Mouse (Mus musculus): ENCODE measurements around the gene Eid2b. TPM values are rescaled to one million over a fixed set of nuclear protein-coding genes. Genes with fewer than 3 reads are reported as not detected.

Eid2b gene
- polyA plus RNA-seq (2014; fragmentation: Illumina TruSeq; extraction: RNeasy Lipid Tissue Mini Kit (QIAGEN cat#74804); ENCODE audit: low read depth, low replicate concordance) = 17.0 TPM

DNA sequence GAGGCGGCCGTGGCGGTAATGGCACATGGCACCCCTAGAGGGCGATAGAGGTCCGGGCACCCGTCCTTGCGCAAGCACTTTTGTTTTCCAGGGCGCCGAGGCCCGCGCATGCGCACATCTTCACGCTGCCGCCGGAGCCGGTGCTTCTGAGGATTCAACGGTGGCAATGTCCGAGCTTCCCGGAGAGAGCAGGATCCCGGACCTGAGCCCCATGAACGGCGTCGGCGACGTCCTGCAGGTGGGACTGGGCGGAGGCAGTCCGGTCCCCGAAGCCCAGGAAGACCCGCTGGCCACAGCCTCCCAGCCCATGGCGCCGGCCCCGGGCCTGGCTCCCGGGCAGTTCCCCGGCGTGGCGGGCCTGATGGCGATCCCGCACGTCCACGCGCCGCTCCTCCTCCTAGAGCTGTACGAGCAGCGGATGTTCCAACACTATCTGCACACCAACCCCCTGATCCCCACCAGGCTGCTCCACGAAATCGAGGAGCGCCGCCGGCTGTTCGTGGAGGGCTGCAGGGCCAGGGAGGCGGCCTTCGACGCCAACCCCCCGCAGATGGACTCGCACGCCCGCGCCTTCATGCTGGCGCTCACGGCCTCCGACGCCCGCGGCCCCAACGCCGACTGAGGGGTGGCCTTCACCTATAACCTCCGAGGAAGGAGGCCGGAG lies at the start of gene Eid2b:
Eid2b (plus strand) TSS at position 125 of the 664 bp plus-strand sequence.

DNA sequence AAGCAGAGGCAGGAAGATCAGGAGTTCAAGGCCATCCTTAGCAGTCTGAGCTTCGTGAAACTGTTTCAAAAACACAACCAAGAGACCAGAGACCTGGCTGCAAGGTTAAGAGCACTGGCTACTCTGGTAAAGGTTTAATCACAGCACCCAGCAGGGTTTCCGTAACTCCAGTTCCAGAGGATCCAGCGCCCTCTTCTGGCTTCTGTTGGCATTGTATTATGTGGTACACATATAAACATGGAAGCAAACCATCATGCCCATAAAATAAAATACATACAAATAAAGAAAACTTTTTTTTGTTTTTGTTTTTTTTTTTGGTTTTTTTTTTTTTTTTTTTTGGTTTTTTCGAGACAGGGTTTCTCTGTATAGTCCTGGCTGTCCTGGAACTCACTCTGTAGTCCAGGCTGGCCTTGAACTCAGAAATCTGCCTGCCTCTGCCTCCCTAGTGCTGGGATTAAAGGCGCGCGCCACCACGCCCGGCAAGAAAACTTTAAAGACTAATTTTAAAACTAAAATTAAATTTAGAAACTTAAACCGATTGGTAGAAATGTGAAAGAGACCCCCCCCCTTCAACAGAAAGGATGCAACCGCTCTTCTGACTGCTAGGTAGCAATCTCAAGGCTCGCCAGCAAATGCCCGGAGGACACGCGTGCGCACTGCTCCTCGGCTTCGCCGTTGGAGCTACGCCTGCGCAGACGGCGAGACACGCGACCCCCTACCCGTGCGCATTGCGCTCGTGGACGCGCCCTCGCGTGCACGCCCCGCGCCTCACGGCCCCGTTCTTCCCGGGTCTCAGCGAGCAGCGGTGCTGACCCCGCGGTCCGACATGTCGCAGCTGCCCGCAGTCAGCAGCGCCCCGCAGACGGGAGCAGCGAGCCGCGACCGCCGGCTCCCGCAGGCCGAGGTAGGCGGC lies 10.2 kb upstream of the Eid2b start, which contains the start of gene Eid2:
Eid2 (plus strand) TSS at position 753 of the 913 bp plus-strand sequence.

DNA sequence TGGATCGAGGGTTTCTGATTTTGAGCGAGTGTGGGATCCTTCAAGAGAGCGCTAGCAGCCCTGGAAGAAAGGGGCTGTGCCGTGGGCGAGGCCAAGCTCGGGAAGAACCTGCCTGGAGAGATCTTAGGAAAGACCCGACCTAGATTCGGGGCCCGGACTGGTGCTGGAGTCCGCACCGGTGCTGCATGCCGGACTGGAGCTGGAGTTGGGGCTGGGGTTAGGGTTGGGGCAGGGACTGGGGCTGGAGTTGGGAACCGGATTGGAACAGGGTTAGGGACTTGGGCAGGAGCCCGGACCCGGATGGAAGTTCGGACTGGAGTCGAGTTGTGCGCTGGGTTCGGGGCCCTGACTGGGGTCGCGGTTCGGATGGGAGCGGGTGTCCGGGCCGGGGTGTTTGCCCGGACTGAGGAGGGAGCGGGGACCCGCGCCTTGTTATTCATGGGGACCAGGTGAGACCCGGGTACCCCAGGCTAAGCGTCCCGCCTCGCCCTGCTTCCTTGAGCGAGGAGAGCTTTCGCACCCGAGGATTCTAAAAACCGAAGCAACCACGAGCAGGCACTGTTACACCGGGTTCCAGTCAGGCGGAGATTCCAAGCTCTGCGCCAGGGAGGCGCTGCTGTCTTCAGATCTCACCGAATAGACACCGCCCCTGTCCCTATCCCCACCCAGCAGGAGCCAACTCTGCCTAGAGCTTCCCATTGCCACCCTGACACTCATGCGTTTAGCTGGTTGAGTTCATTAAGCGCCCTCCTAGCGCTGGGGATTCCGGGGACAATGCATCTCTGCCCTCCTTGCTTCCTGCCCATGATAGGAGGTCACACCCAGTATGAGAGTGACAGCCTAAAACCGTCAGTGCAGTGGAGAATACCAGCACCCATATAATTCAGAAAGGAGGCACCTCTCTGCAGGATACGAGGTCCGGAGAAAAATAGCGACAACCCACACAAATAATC lies 13.4 kb downstream of the Eid2b start, which contains the start of gene Selenov:
Selenov (minus strand) TSS at position 549 of the 953 bp plus-strand sequence.

DNA sequence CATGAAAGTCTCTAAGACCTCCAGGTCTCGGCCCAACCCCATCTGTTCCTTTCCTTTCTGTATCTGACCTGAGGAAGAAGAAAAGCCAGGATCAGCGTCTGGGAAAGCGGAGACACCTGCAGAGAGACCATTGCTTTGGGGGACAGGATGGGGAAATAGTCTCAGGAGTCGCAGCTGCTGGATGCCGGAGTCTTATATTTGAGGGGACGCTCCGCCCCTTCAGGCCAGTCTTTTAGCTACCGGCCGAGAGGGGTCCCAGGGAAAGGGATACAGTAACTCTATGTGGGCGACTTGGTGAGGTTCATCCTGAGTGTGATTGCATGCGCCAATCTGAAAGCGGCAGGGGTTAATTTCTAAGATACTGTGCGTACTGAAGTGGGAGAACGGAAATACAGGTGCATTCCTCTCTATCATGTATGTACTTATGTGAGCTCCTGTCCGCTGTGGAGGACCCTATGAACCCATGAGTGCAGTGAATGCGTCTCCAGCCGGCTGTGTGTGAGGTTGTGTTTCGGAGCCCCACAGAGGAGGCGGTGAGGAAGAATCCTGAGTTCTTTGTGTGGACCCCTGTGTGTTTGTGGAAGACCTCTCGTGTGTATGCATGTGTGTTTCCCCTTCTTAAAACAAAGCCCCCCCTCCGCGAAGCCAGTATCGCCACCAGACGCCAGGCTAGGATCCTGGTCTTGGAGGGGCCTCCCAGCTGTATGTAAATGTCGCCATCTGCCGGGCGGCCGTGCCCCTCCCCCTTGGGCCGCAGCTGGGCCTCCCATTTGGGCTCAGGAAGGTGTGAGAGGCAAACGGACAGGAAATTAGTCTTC lies 24.3 kb downstream of the Eid2b start, which contains the start of gene Dll3:
Dll3 (minus strand) TSS at position 623 of the 818 bp plus-strand sequence.

DNA sequence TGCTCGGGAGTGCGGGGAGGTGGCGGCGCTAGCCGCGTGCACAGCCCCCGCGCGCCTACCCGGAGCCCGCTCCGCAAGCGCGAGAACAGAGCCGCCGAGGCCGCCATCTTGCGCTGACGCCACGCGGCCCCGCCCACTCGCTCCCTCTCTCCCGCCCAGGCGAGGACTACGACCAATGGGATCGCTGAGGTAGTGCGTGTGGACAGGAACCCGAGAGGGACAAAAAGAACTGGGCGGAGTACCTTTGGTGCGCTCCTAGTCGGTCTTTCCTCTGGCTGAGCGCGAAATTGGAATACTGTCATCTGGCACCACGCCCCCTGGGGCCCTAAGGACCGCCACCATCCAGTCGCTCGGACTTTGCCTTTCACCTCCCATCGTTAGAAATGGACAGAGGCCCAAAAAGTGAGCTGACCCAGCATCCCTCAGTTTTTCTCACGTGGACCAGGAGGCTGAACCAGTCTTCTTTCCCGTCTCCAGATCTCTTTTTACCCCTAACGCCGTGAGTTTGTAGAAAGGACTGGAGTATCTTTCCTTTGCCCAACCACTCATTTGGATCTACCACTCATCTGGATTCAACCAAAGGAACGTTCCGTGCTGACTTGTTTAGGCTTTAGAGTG lies 34.5 kb downstream of the Eid2b start, which contains the start of gene Timm50:
Timm50 (minus strand) TSS at position 147 of the 618 bp plus-strand sequence.

Other genes starting within 250 kb of the Eid2b start
- 41.3 TPM for gene Psmc4, start 227.6 kb upstream of the Eid2b start, polyA plus RNA-seq (2014; fragmentation: Illumina TruSeq; extraction: RNeasy Lipid Tissue Mini Kit (QIAGEN cat#74804); ENCODE audit: low read depth, low replicate concordance)
- gene Fcgbp, start 206.5 kb upstream of the Eid2b start, polyA plus RNA-seq (2014; fragmentation: Illumina TruSeq; extraction: RNeasy Lipid Tissue Mini Kit (QIAGEN cat#74804); ENCODE audit: low read depth, low replicate concordance) = not detected
- not detected for gene 9530053A07Rik, start 148.3 kb upstream of the Eid2b start, polyA plus RNA-seq (2014; fragmentation: Illumina TruSeq; extraction: RNeasy Lipid Tissue Mini Kit (QIAGEN cat#74804); ENCODE audit: low read depth, low replicate concordance)
- 12.5 TPM for gene Fbl, start 108.0 kb upstream of the Eid2b start, polyA plus RNA-seq (2014; fragmentation: Illumina TruSeq; extraction: RNeasy Lipid Tissue Mini Kit (QIAGEN cat#74804); ENCODE audit: low read depth, low replicate concordance)
- gene Dyrk1b, start 98.3 kb upstream of the Eid2b start, polyA plus RNA-seq (2014; fragmentation: Illumina TruSeq; extraction: RNeasy Lipid Tissue Mini Kit (QIAGEN cat#74804); ENCODE audit: low read depth, low replicate concordance) = 0.64 TPM
- 23.3 TPM for gene Eid2, start 9.9 kb upstream of the Eid2b start, polyA plus RNA-seq (2014; fragmentation: Illumina TruSeq; extraction: RNeasy Lipid Tissue Mini Kit (QIAGEN cat#74804); ENCODE audit: low read depth, low replicate concordance)
- gene Selenov, start 13.4 kb downstream of the Eid2b start, polyA plus RNA-seq (2014; fragmentation: Illumina TruSeq; extraction: RNeasy Lipid Tissue Mini Kit (QIAGEN cat#74804); ENCODE audit: low read depth, low replicate concordance) = not detected
- not detected for gene Dll3, start 24.5 kb downstream of the Eid2b start, polyA plus RNA-seq (2014; fragmentation: Illumina TruSeq; extraction: RNeasy Lipid Tissue Mini Kit (QIAGEN cat#74804); ENCODE audit: low read depth, low replicate concordance)
- 11.4 TPM for gene Timm50, start 34.3 kb downstream of the Eid2b start, polyA plus RNA-seq (2014; fragmentation: Illumina TruSeq; extraction: RNeasy Lipid Tissue Mini Kit (QIAGEN cat#74804); ENCODE audit: low read depth, low replicate concordance)
- 52.4 TPM for gene Supt5, start 61.0 kb downstream of the Eid2b start, polyA plus RNA-seq (2014; fragmentation: Illumina TruSeq; extraction: RNeasy Lipid Tissue Mini Kit (QIAGEN cat#74804); ENCODE audit: low read depth, low replicate concordance)
- 162 TPM for gene Rps16, start 72.9 kb downstream of the Eid2b start, polyA plus RNA-seq (2014; fragmentation: Illumina TruSeq; extraction: RNeasy Lipid Tissue Mini Kit (QIAGEN cat#74804); ENCODE audit: low read depth, low replicate concordance)
- 2.1 TPM for gene Plekhg2, start 94.9 kb downstream of the Eid2b start, polyA plus RNA-seq (2014; fragmentation: Illumina TruSeq; extraction: RNeasy Lipid Tissue Mini Kit (QIAGEN cat#74804); ENCODE audit: low read depth, low replicate concordance)
- gene Zfp36, start 102.5 kb downstream of the Eid2b start, polyA plus RNA-seq (2014; fragmentation: Illumina TruSeq; extraction: RNeasy Lipid Tissue Mini Kit (QIAGEN cat#74804); ENCODE audit: low read depth, low replicate concordance) = 16.1 TPM
- 2.2 TPM for gene Med29, start 115.0 kb downstream of the Eid2b start, polyA plus RNA-seq (2014; fragmentation: Illumina TruSeq; extraction: RNeasy Lipid Tissue Mini Kit (QIAGEN cat#74804); ENCODE audit: low read depth, low replicate concordance)
- 67.0 TPM for gene Paf1, start 115.2 kb downstream of the Eid2b start, polyA plus RNA-seq (2014; fragmentation: Illumina TruSeq; extraction: RNeasy Lipid Tissue Mini Kit (QIAGEN cat#74804); ENCODE audit: low read depth, low replicate concordance)
- gene Gmfg, start 159.7 kb downstream of the Eid2b start, polyA plus RNA-seq (2014; fragmentation: Illumina TruSeq; extraction: RNeasy Lipid Tissue Mini Kit (QIAGEN cat#74804); ENCODE audit: low read depth, low replicate concordance) = 7.7 TPM
- 0.58 TPM for gene Lrfn1, start 174.2 kb downstream of the Eid2b start, polyA plus RNA-seq (2014; fragmentation: Illumina TruSeq; extraction: RNeasy Lipid Tissue Mini Kit (QIAGEN cat#74804); ENCODE audit: low read depth, low replicate concordance)
- gene Ifnl2, start 232.7 kb downstream of the Eid2b start, polyA plus RNA-seq (2014; fragmentation: Illumina TruSeq; extraction: RNeasy Lipid Tissue Mini Kit (QIAGEN cat#74804); ENCODE audit: low read depth, low replicate concordance) = not detected
- not detected for gene Ifnl3, start 245.1 kb downstream of the Eid2b start, polyA plus RNA-seq (2014; fragmentation: Illumina TruSeq; extraction: RNeasy Lipid Tissue Mini Kit (QIAGEN cat#74804); ENCODE audit: low read depth, low replicate concordance)

Measured in adrenal gland, adult 10 weeks (tissue).